Mouse (Mus musculus) G1E (cell line): Measurements from ENCODE around the gene Trim37. TPM values are rescaled to one million over a fixed set of nuclear protein-coding genes. Genes with fewer than 3 reads are reported as not detected.

ENCODE experiments used
- ATAC-seq: 2 replicates; pipeline ENCODE4 v1.8.0; 2016; ENCODE audit warnings: mild to moderate bottlenecking; ENCODE audit not compliant: insufficient number of reproducible peaks, poor library complexity, low FRiP score, severe bottlenecking; ENCODE audit errors: extremely low read depth
- DNase-seq: peaks from one replicate; pipeline ENCODE4 v3.0.0; 2012; ENCODE audit warnings: low spot score
- H3K27me3 ChIP-seq: 2 replicates; pipeline ENCODE4 v1.6.1; 2012; ENCODE audit warnings: mild to moderate bottlenecking, low read length, inconsistent platforms; ENCODE audit not compliant: insufficient read depth
- H3K36me3 ChIP-seq: replicated peaks from 2 replicates; pipeline ENCODE3; 2012; ENCODE audit warnings: mild to moderate bottlenecking, inconsistent platforms
- H3K4me1 ChIP-seq: 2 replicates; pipeline ENCODE4 v1.6.1; 2012; ENCODE audit warnings: low read depth, low read length, inconsistent platforms, mixed read lengths; ENCODE audit not compliant: insufficient read depth
- H3K4me3 ChIP-seq: 2 replicates; pipeline ENCODE4 v1.5.1; 2012; ENCODE audit warnings: low read depth, mild to moderate bottlenecking, inconsistent platforms, low read length, moderate library complexity, mixed read lengths
- H3K9me3 ChIP-seq: replicated peaks from 2 replicates; pipeline ENCODE4 v1.6.1; 2012; ENCODE audit warnings: inconsistent platforms
- CTCF ChIP-seq: IDR thresholded peaks from 2 replicates; pipeline ENCODE4 v1.5.1; 2012; ENCODE audit warnings: low read depth, low read length, inconsistent platforms, mixed read lengths
- GATA1 ChIP-seq: IDR thresholded peaks from 2 replicates; pipeline ENCODE4 v1.6.1; 2012; ENCODE audit warnings: borderline replicate concordance, low read length, inconsistent platforms, mixed read lengths
- GATA2 ChIP-seq: IDR thresholded peaks from 2 replicates; pipeline ENCODE4 v1.6.1; 2012; ENCODE audit warnings: low read depth, low read length, inconsistent platforms, borderline replicate concordance
- POLR2AphosphoS5 ChIP-seq: IDR thresholded peaks from 2 replicates; pipeline ENCODE4 v1.6.1; 2012; ENCODE audit warnings: low read depth, low read length, inconsistent platforms; ENCODE audit not compliant: insufficient replicate concordance
- TAL1 ChIP-seq: conservative IDR thresholded peaks from 2 replicates; pipeline ENCODE4 v1.6.1; 2012; ENCODE audit warnings: low read depth, low read length, inconsistent platforms, mixed read lengths
- polyA plus RNA-seq: library from polyadenylated mRNA; stranded (reverse); fragments of >175 nt; gene quantifications from 2 replicates; pipeline ENCODE4 v1.2.3, GENCODE M21; 2012
- total RNA-seq, 2 experiments: library from RNA; stranded (forward) in 1 of 2; stranded (reverse) in 1 of 2; fragments of 200-1000 nt in 1 of 2; fragments of >200 nt in 1 of 2; fragmentation: Nextera tagmentation in 1 of 2; gene quantifications; 2 replicates each; pipeline ENCODE4 v1.2.3; 2014 to 2017

Trim37 gene
- total and polyA plus RNA-seq, 3 experiments = 14.5 to 54.7 (median 41.2) TPM

DNA sequence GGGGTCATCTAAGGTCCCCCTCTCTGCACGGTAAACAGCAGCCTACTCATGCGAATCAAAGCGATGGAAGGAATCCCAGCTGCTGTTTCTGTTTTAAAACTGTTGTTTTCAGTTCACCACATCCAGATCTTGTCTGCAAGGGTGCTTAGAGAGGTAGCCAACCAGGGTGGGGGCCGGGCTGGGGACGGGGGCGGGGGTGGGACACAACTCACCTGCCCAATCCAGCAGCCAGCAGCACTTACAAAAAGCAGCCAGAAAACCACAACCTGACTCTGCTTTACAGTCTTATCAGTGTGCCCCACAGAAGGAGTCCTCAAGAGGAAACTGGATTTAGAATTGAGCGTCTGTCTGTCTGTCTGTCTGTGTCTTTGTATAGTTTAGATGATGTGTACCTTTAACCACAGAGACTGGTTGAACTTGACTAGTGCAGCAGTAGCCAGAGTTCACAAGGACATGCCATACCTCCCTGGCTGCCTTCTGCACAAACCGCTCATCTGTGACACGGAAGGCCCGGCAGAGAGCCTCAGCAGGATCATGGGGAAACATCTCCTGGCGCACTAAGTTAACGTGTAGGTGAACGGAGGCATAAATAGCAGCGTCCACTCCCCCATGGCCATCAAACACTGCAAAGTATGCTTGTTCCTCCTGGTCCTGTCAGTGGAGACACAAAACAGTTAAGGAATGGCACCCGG lies 113.4 kb downstream of the Trim37 start:
- Histone ChIP-seq H3K4me3 (no peak overlapping the region), H3K9me3 (no peaks in the 10 kb centered on the region), H3K27me3 (no peaks in the 10 kb centered on the region), H3K36me3 (peaks cover 54% of the 10 kb centered on the region), H3K4me1 (no peaks in the 10 kb centered on the region)
- no peak for ATAC-seq
- TF ChIP-seq POLR2AphosphoS5 = no peak
- no peak for DNase-seq

- H3K27me3 ChIP-seq = no peaks in the 10 kb centered on the region
- ATAC-seq (no peak), DNase-seq (no peak)
- H3K4me1 ChIP-seq = no peaks in the 10 kb centered on the region
- no peaks in the 10 kb centered on the region for H3K9me3 ChIP-seq
- peaks cover 51% of the 10 kb centered on the region for H3K36me3 ChIP-seq
- H3K4me3 ChIP-seq = no peak overlapping the region
- TF ChIP-seq POLR2AphosphoS5 = no peak
- no peak for TF ChIP-seq GATA1
- no peak for TF ChIP-seq CTCF
- no peak for TF ChIP-seq GATA2
- no peak for TF ChIP-seq TAL1
These were observed 113.9 kb downstream of the Trim37 start for GRCm38 (mm10) chr11:87240833-87241215.

GRCm38 (mm10) chr11:87241256-87241655 lies 114.4 kb downstream of the Trim37 start:
- Histone ChIP-seq H3K9me3 (no peaks in the 10 kb centered on the region), H3K4me1 (no peaks in the 10 kb centered on the region), H3K4me3 (no peak overlapping the region), H3K27me3 (no peaks in the 10 kb centered on the region), H3K36me3 (peaks cover 47% of the 10 kb centered on the region)
- DNase-seq (no peak), ATAC-seq (no peak)
- TF ChIP-seq POLR2AphosphoS5 = no peak
- TF ChIP-seq TAL1 = no peak

DNA sequence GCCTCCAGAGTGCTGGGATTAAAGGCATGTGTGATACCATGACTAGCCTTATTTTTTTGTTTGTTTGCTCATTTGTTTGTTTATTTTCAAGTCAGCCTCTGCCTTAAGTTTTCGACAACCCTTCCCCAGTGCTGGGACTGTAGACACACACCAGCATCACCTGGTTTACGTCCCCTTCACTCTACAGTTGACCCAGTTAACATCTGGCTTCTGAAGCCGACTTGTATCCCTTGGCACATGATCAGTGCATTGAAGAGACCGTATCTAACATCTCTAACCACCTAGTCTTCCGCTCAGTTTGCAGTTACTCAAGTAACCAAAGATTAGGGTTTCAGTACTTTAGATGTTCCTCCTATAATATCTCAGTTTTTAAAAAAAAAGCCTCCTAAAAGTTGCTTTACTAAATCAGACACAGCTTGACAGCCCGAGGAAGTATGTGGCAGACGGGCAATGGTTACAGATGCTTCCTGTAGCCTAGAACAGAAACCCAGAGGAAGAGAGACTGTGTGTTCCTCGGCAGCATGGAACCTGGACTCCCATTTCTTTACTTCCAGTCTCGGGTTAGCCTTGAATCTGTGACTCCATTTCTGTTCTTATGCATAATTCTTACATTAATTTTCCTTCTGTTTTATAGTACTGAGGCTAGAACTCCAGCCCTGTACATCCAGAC lies 118.4 kb downstream of the Trim37 start:
- H3K4me3 ChIP-seq = no peak overlapping the region
- TF ChIP-seq POLR2AphosphoS5 (no peak), GATA1 (no peak)
- DNase-seq (no peak), ATAC-seq (no peak)
- peaks cover 20% of the 10 kb centered on the region for H3K36me3 ChIP-seq
- no peaks in the 10 kb centered on the region for H3K27me3 ChIP-seq
- no peaks in the 10 kb centered on the region for H3K4me1 ChIP-seq
- H3K9me3 ChIP-seq = no peaks in the 10 kb centered on the region

DNA sequence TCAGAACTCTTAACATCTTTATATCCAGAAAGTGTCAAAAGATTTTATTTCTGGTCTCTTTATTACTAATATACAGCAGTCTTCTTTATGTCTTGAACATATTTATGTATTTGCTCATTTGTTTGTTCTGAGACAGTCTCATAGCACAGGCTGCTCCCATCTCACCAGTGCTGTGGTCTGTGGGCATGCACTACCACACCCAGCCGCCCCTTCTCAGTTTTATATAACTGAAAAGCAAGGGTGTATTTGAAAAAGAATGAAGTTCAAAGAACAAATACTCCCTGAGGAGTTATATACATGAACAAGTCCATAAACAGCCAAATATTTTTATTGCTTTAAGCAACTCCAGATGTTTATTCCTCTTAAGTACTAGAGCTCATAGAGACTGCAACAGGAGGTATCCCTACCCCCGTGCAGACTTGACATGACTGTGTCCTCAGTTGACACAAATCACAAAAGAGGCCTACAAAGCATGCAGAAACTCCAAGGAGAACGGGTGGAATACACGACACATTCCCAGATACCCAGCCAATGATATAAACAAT lies 119.3 kb downstream of the Trim37 start:
- H3K9me3 ChIP-seq = no peaks in the 10 kb centered on the region
- H3K4me3 ChIP-seq = no peak overlapping the region
- H3K4me1 ChIP-seq = no peaks in the 10 kb centered on the region
- ATAC-seq (no peak), DNase-seq (no peak)
- H3K36me3 ChIP-seq = peaks cover 14% of the 10 kb centered on the region
- H3K27me3 ChIP-seq = no peaks in the 10 kb centered on the region
- TF ChIP-seq POLR2AphosphoS5 (no peak), CTCF (no peak), GATA2 (no peak), TAL1 (no peak), GATA1 (no peak)

DNA sequence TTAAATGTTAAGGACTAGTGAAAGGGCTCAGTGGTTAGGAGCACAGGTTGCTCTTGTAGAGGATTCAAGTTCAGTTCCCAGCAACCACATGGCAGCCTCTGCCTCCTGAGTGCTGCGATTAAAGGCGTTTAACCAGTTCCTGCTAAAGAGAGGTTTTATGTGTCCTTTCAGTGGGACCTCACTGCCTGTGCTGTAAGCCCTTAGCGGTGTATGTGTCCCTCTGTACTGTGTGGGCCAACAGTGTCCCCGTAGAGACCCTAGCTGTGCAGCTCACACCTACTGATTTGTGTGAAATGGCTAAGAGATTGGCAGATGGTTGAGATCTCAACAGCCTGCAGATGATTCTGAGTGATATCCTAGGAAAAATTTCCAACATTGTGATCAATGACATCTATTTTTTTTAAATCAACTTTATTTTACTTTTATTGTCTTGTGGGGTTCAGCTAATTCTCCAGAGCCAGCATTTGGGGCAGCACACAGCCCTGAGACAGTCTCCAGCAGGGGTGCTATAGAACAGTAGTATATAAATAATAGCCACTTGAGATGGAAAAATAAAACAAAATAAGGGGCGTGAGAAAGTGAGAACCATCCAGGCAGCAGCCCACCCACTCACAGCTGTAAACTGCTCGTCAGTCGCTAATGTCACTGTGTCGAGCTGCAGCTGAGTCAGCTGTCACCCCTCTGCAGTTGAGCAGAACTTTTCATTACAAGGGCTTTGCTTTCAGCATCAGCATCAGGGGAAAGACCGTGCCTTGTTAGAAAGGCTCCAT lies 120.0 kb downstream of the Trim37 start:
- H3K9me3 ChIP-seq = no peaks in the 10 kb centered on the region
- no peak overlapping the region for H3K4me3 ChIP-seq
- DNase-seq (no peak), ATAC-seq (no peak)
- no peaks in the 10 kb centered on the region for H3K27me3 ChIP-seq
- TF ChIP-seq CTCF (no peak), GATA2 (no peak), POLR2AphosphoS5 (no peak), TAL1 (no peak), GATA1 (no peak)
- H3K4me1 ChIP-seq = no peaks in the 10 kb centered on the region
- peaks cover 12% of the 10 kb centered on the region for H3K36me3 ChIP-seq
